Mouse (Mus musculus) heart, adult 9 months (tissue): ENCODE results near the gene Gm6902.
"Not testable (repeated sequence)": the region's sequence is repeated elsewhere in the genome, so short reads cannot be mapped to it uniquely, and the experiment has no call there.

ENCODE experiments used
- DNase-seq, 2 experiments: peaks; one replicate each; pipeline ENCODE4 v3.0.0; 2022; ENCODE audit warnings: low spot score in 2 of 2

The Gm6902 gene

DNA sequence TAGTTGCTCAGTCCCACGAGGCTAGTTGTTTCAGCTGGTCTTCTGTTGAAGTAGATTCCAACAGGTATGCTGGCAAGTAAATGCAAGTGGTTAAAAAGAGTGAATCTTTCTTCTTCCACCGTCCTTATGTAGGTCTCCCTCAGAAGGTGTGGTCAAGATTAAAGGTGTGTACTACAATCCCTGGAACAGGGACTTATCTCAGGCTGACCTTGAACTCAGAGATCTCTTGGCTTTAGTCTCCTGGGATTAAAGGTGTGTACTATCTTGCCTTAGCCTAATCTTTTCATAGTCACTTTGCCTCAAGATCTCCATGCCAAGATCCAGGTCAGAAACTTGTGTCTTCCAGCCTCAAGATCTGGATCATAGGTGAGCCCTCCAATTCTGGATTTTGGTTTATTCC lies at the start of gene Gm6902:
Gene Gm6902 (minus strand): TSS at position 101 of the 400 bp plus-strand sequence.
- not testable (repeated sequence) for DNase-seq

DNA sequence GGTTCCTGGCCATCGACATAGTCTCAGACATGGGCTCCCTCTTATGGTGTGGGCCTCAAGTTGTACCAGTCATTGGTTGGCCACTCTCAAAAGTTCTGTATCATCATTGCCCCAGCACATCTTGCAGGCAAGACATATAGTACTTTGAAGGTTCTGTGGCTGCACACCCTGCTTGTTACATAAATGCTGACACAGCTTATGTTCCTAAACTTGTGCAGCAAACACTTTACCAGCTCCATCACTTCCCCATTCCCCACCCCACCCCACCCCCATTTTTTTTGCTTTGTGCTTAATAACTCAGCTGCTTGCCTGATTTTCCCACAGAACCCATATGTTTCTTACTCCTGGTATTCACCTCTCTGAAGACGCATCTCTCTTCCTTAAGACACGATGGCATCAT lies 22.2 kb upstream of the Gm6902 start, which contains the start of gene Nlrp4e:
Gene Nlrp4e (plus strand): TSS at position 301 of the 400 bp plus-strand sequence.
- not testable (repeated sequence) for DNase-seq

DNA sequence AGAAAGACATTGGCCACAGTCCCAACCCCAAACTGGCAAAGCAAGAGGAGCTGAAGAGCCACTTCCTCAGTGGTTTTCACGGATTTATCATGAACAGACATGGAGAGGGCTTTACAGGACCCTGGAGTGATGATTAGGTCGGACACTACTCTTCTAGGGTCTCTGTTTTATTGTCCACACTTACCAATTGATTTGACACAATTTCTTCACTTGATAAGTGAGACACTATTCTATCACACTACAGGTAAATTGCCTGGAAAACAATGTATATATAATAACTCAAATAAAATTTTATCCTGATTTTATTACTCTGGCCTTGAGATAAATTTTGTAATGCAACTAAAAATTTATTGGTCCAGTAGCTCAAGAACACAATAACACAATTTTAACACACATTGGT lies 27.1 kb downstream of the Gm6902 start, which contains the start of gene Vmn1r166:
Gene Vmn1r166 (minus strand): TSS at position 101 of the 400 bp plus-strand sequence.
- not testable (repeated sequence) for DNase-seq
